Mouse (Mus musculus): ENCODE data around the gene Cacnb2. TPM values are rescaled to one million over a fixed set of nuclear protein-coding genes. Genes with fewer than 3 reads are reported as not detected.

The Cacnb2 gene
- total and polyA plus RNA-seq, 2 experiments from 2014 or later, result 10.9 to 28.7 TPM

DNA sequence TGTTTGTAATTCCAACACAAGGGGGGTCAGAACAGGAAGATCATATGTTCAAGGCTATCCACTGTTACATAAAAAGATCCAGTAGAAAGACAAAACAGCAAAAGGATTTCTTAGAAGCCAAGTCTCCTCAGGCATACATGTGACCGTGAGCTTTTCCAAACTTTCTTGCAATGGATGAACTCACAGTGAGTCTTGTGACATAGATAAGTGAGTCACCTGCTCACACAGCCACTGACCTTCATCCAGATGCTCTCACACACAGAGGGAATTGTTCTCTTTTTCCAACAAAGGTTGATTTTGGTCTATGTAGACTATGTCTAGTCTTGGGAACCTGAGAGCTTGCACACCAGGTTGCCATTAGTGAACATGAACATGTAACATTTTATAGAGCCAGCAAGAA is 166.6 kb downstream of the Cacnb2 start:
- H3K9ac ChIP-seq (replicated peaks; ENCODE audit: low read length, poor library complexity, severe bottlenecking), result no peak overlapping the region
- ATAC-seq (ENCODE audit: low FRiP score) (no peak), DNase-seq (ENCODE audit: low spot score) (no peak)
- 96% methylated on average over 1 of the region's 1 CpGs for WGBS
- H3K4me2 ChIP-seq (ENCODE audit: low read depth, low read length, poor library complexity, severe bottlenecking), result no peak overlapping the region
- H3K4me1 ChIP-seq (ENCODE audit: insufficient read depth, low read length), result no peaks in the 10 kb centered on the region; the same call in 1 of the 2 replicates
- TF ChIP-seq CTCF (IDR thresholded peaks at IDR 0.05), result no peak
- no peaks in the 10 kb centered on the region for H3K27me3 ChIP-seq (ENCODE audit: insufficient read depth, low read length)
- no peak overlapping the region for H3K27ac ChIP-seq (ENCODE audit: low read depth, low read length)
- H3K4me3 ChIP-seq (ENCODE audit: low read depth, low read length), result no peak overlapping the region
- no peaks in the 10 kb centered on the region for H3K36me3 ChIP-seq (ENCODE audit: insufficient read depth, low read length)
- no peaks in the 10 kb centered on the region for H3K9me3 ChIP-seq (ENCODE audit: low read length)

GRCm38 (mm10) chr2:14770635-14771034 is 167.7 kb downstream of the Cacnb2 start:
- Histone ChIP-seq H3K4me2 (ENCODE audit: low read depth, low read length, poor library complexity, severe bottlenecking) (no peak overlapping the region), H3K9ac (replicated peaks; ENCODE audit: low read length, poor library complexity, severe bottlenecking) (no peak overlapping the region), H3K4me1 (ENCODE audit: insufficient read depth, low read length) (peaks cover 3% of the 10 kb centered on the region; the same call in 1 of the 2 replicates), H3K36me3 (ENCODE audit: insufficient read depth, low read length) (no peaks in the 10 kb centered on the region), H3K4me3 (ENCODE audit: low read depth, low read length) (no peak overlapping the region), H3K27me3 (ENCODE audit: insufficient read depth, low read length) (no peaks in the 10 kb centered on the region), H3K27ac (ENCODE audit: low read depth, low read length) (no peak overlapping the region), H3K9me3 (ENCODE audit: low read length) (no peaks in the 10 kb centered on the region)
- no peak for ATAC-seq (ENCODE audit: low FRiP score)
- no peak for TF ChIP-seq CTCF (IDR thresholded peaks at IDR 0.05)
- WGBS, result 83% methylated on average over 4 of the region's 4 CpGs
- no peak for DNase-seq (ENCODE audit: low spot score)

DNA sequence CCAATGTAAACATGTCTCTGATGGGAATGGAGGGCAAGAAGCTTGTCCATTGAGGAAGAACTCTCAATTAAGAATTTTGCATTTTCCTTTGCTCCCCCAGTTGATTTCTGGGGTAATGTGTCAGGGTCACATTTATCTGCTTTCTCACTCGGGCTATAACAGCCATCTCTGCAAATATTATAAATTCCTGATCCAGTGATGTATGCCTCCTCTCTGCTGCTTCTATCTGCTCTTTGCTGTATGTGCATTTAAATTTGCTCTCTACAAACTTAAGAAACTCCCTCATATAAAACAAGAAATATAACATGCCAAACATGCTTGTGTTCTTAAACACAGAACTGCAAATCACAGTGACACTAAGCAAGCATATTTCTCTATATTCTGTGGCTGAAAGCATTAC is 171.5 kb downstream of the Cacnb2 start:
- DNase-seq (ENCODE audit: low spot score) (no peak), ATAC-seq (ENCODE audit: low FRiP score) (no peak)
- H3K4me1 ChIP-seq (ENCODE audit: insufficient read depth, low read length), result peaks cover 3% of the 10 kb centered on the region; the same call in 1 of the 2 replicates
- no peak overlapping the region for H3K9ac ChIP-seq (replicated peaks; ENCODE audit: low read length, poor library complexity, severe bottlenecking)
- TF ChIP-seq CTCF (IDR thresholded peaks at IDR 0.05), result peak; percentile 21; the same call in 1 of the 2 replicates
- H3K27me3 ChIP-seq (ENCODE audit: insufficient read depth, low read length), result no peaks in the 10 kb centered on the region
- no peak overlapping the region for H3K4me3 ChIP-seq (ENCODE audit: low read depth, low read length)
- no peaks in the 10 kb centered on the region for H3K36me3 ChIP-seq (ENCODE audit: insufficient read depth, low read length)
- no peaks in the 10 kb centered on the region for H3K9me3 ChIP-seq (ENCODE audit: low read length)
- 44% methylated on average over 1 of the region's 1 CpGs for WGBS
- H3K4me2 ChIP-seq (ENCODE audit: low read depth, low read length, poor library complexity, severe bottlenecking), result no peak overlapping the region
- peak overlapping the region; percentile 48; the same call in 1 of the 2 replicates for H3K27ac ChIP-seq (ENCODE audit: low read depth, low read length)

- WGBS, result 41% methylated on average over 3 of the region's 3 CpGs
- Histone ChIP-seq H3K9ac (replicated peaks; ENCODE audit: low read length, poor library complexity, severe bottlenecking) (0 out of 2 replicates have a peak overlapping the region, but pooled peaks have one; percentile 8), H3K4me2 (ENCODE audit: low read depth, low read length, poor library complexity, severe bottlenecking) (no peak overlapping the region), H3K4me3 (ENCODE audit: low read depth, low read length) (no peak overlapping the region), H3K4me1 (ENCODE audit: insufficient read depth, low read length) (peaks cover 3% of the 10 kb centered on the region; the same call in 1 of the 2 replicates), H3K27ac (ENCODE audit: low read depth, low read length) (peak overlapping the region; percentile 47; the same call in 1 of the 2 replicates), H3K36me3 (ENCODE audit: insufficient read depth, low read length) (no peaks in the 10 kb centered on the region), H3K9me3 (ENCODE audit: low read length) (no peaks in the 10 kb centered on the region), H3K27me3 (ENCODE audit: insufficient read depth, low read length) (no peaks in the 10 kb centered on the region)
- ATAC-seq (ENCODE audit: low FRiP score) (peak; percentile 76; the same call in 1 of the 2 replicates), DNase-seq (ENCODE audit: low spot score) (peak; percentile 77)
- TF ChIP-seq CTCF (IDR thresholded peaks at IDR 0.05), result no peak
These were observed 172.1 kb downstream of the Cacnb2 start for GRCm38 (mm10) chr2:14774857-14775495.

- Histone ChIP-seq H3K27me3 (ENCODE audit: insufficient read depth, low read length) (no peaks in the 10 kb centered on the region), H3K4me3 (ENCODE audit: low read depth, low read length) (no peak overlapping the region), H3K9me3 (ENCODE audit: low read length) (no peaks in the 10 kb centered on the region), H3K4me2 (ENCODE audit: low read depth, low read length, poor library complexity, severe bottlenecking) (no peak overlapping the region), H3K9ac (replicated peaks; ENCODE audit: low read length, poor library complexity, severe bottlenecking) (no peak overlapping the region), H3K27ac (ENCODE audit: low read depth, low read length) (no peak overlapping the region), H3K36me3 (ENCODE audit: insufficient read depth, low read length) (no peaks in the 10 kb centered on the region), H3K4me1 (ENCODE audit: insufficient read depth, low read length) (no peaks in the 10 kb centered on the region)
- WGBS, result 89% methylated on average over 2 of the region's 2 CpGs
- no peak for TF ChIP-seq CTCF (IDR thresholded peaks at IDR 0.05)
- no peak for ATAC-seq (ENCODE audit: low FRiP score)
- no peak for DNase-seq (ENCODE audit: low spot score)
These were observed 185.1 kb downstream of the Cacnb2 start for GRCm38 (mm10) chr2:14787983-14788382.

DNA sequence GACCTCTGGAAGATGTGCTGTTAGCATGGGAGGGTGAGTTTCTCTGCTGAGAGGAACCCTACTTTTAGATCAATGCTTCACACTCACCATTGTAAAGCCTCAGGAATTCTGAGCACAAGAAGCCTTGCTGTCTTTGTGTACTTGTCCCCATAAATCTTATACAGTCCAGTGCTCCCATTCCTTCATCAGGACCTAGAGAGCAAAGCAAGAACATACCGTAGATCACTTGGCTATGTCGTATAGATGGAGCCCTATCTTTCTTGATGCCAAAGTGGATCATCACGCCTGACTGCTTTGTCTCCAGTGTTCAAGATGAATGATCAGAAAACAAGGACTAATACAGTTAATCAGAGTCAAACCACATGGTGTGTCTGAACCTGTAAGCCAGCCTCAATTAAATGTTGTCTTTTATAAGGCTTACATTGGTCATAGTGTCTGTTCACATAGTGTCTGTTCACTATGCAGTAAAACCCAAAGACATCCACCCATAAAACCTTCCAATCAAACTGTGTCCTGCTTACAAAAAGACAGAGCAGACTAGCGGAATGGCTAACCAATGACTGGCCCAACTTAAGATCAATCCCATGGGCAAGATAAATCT is 198.7 kb downstream of the Cacnb2 start:
- Histone ChIP-seq H3K4me3 (ENCODE audit: low read depth, low read length) (no peak overlapping the region), H3K4me2 (ENCODE audit: low read depth, low read length, poor library complexity, severe bottlenecking) (no peak overlapping the region), H3K27me3 (ENCODE audit: insufficient read depth, low read length) (no peaks in the 10 kb centered on the region), H3K4me1 (ENCODE audit: insufficient read depth, low read length) (no peaks in the 10 kb centered on the region), H3K36me3 (ENCODE audit: insufficient read depth, low read length) (no peaks in the 10 kb centered on the region), H3K27ac (ENCODE audit: low read depth, low read length) (no peak overlapping the region), H3K9ac (replicated peaks; ENCODE audit: low read length, poor library complexity, severe bottlenecking) (no peak overlapping the region), H3K9me3 (ENCODE audit: low read length) (no peaks in the 10 kb centered on the region)
- ATAC-seq (ENCODE audit: low FRiP score) (no peak), DNase-seq (ENCODE audit: low spot score) (no peak)
- TF ChIP-seq CTCF (IDR thresholded peaks at IDR 0.05), result no peak
- 92% methylated on average over 4 of the region's 4 CpGs for WGBS

Data from midbrain, postnatal 0 days (tissue).